Mouse (Mus musculus) CH12.LX (cell line): Measurements from ENCODE around the gene Armc8. TPM values are rescaled to one million over a fixed set of nuclear protein-coding genes. Genes with fewer than 3 reads are reported as not detected.

Experiments
- DNase-seq: peaks from one replicate; pipeline ENCODE4 v3.0.0-alpha.2; 2013; ENCODE audit errors: extremely low read depth
- H3K27ac ChIP-seq: 2 replicates; pipeline ENCODE4 v1.5.1; 2012; ENCODE audit warnings: low read depth, mild to moderate bottlenecking, control low read depth, moderate library complexity; ENCODE audit not compliant: insufficient read depth
- H3K27me3 ChIP-seq: replicated peaks from 2 replicates; pipeline ENCODE3; 2012; ENCODE audit warnings: inconsistent platforms
- H3K36me3 ChIP-seq, 2 experiments: replicated peaks in 1 of 2; 2 replicates each; pipeline versions ENCODE3 to v1.6.1; 2012; ENCODE audit warnings: inconsistent platforms in 1 of 2, low read length in 1 of 2, mild to moderate bottlenecking in 1 of 2, mixed read lengths in 1 of 2, moderate library complexity in 1 of 2; ENCODE audit not compliant: control insufficient read depth in 1 of 2, insufficient read depth in 1 of 2
- H3K4me1 ChIP-seq, 2 experiments: 2 replicates each; pipeline ENCODE4 v1.6.1; 2012; ENCODE audit warnings: inconsistent platforms in 1 of 2, moderate library complexity in 1 of 2; ENCODE audit not compliant: insufficient read depth in 2 of 2, control insufficient read depth in 1 of 2
- H3K4me2 ChIP-seq: 2 replicates; pipeline ENCODE4 v1.6.1; 2012; ENCODE audit warnings: low read depth, mild to moderate bottlenecking, control low read depth; ENCODE audit not compliant: poor library complexity, insufficient read depth, severe bottlenecking
- H3K4me3 ChIP-seq, 3 experiments: fragments of 150-350 bp in 1 of 3; sonication (generic) in 1 of 3; replicated peaks in 1 of 3; 2 replicates each; pipeline versions ENCODE3 to v1.5.1; 2011 to 2012; ENCODE audit warnings: low read depth in 2 of 3, low read length in 2 of 3, mild to moderate bottlenecking in 2 of 3, moderate library complexity in 2 of 3, control low read depth in 1 of 3, improper control_type of control experiment in 1 of 3, inconsistent platforms in 1 of 3, mixed read lengths in 1 of 3; ENCODE audit not compliant: poor library complexity in 1 of 3
- H3K79me2 ChIP-seq: replicated peaks from 2 replicates; pipeline ENCODE4 v1.6.1; 2012; ENCODE audit warnings: mild to moderate bottlenecking, moderate library complexity; ENCODE audit not compliant: control insufficient read depth, poor library complexity, insufficient read depth, severe bottlenecking; ENCODE audit errors: extremely low read depth
- H3K9ac ChIP-seq: 2 replicates; pipeline ENCODE4 v1.6.1; 2012; ENCODE audit warnings: low read depth, mild to moderate bottlenecking, control low read depth, moderate library complexity; ENCODE audit not compliant: insufficient read depth
- H3K9me3 ChIP-seq: replicated peaks from 2 replicates; pipeline ENCODE3; 2012; ENCODE audit warnings: low read length, inconsistent platforms, mixed read lengths
- BHLHE40 ChIP-seq: IDR thresholded peaks from 2 replicates; pipeline ENCODE4 v1.6.1; 2011; ENCODE audit warnings: mild to moderate bottlenecking, low read depth, low read length, improper control_type of control experiment
- CHD1 ChIP-seq: IDR thresholded peaks from 2 replicates; pipeline ENCODE4 v1.6.1; 2012; ENCODE audit warnings: low read depth, low read length, improper control_type of control experiment, inconsistent platforms
- CHD2 ChIP-seq: IDR thresholded peaks from 2 replicates; pipeline ENCODE4 v1.6.1; 2011; ENCODE audit warnings: low read length, improper control_type of control experiment
- CTCF ChIP-seq, 2 experiments: IDR thresholded peaks in 1 of 2; conservative IDR thresholded peaks in 1 of 2; 2 replicates each; pipeline ENCODE4 v1.5.1; 2011 to 2012; ENCODE audit warnings: low read depth in 2 of 2, low read length in 2 of 2, improper control_type of control experiment in 1 of 2, inconsistent platforms in 1 of 2, mild to moderate bottlenecking in 1 of 2, moderate library complexity in 1 of 2
- ELF1 ChIP-seq: IDR thresholded peaks from 2 replicates; pipeline ENCODE4 v1.6.1; 2014; ENCODE audit warnings: low read depth, mild to moderate bottlenecking, inconsistent platforms, low read length, improper control_type of control experiment
- EP300 ChIP-seq: IDR thresholded peaks from 2 replicates; pipeline ENCODE4 v1.6.1; 2011; ENCODE audit warnings: low read length, improper control_type of control experiment
- ETS1 ChIP-seq: conservative IDR thresholded peaks from 2 replicates; pipeline ENCODE4 v1.6.1; 2012; ENCODE audit warnings: low read depth, mild to moderate bottlenecking, inconsistent platforms, low read length, improper control_type of control experiment, moderate library complexity
- IRF4 ChIP-seq: IDR thresholded peaks from 2 replicates; pipeline ENCODE4 v1.6.1; 2014; ENCODE audit warnings: low read depth, mild to moderate bottlenecking, inconsistent platforms, low read length, improper control_type of control experiment
- KAT2A ChIP-seq: IDR thresholded peaks from 2 replicates; pipeline ENCODE4 v1.6.1; 2012; ENCODE audit warnings: low read length, improper control_type of control experiment, inconsistent platforms; ENCODE audit not compliant: insufficient replicate concordance
- MEF2A ChIP-seq: IDR thresholded peaks from 2 replicates; pipeline ENCODE4 v1.6.1; 2014; ENCODE audit warnings: low read depth, mild to moderate bottlenecking, inconsistent platforms, low read length, improper control_type of control experiment, borderline replicate concordance
- MXI1 ChIP-seq: IDR thresholded peaks from 2 replicates; pipeline ENCODE4 v1.6.1; 2011; ENCODE audit warnings: mild to moderate bottlenecking, low read depth, low read length, improper control_type of control experiment
- TBP ChIP-seq: conservative IDR thresholded peaks from 2 replicates; pipeline ENCODE4 v1.6.1; 2011; ENCODE audit warnings: low read depth, low read length, improper control_type of control experiment
- UBTF ChIP-seq: IDR thresholded peaks from 2 replicates; pipeline ENCODE4 v1.6.1; 2012; ENCODE audit warnings: low read depth, mild to moderate bottlenecking, inconsistent platforms, low read length, improper control_type of control experiment, moderate library complexity
- USF2 ChIP-seq: conservative IDR thresholded peaks from 2 replicates; pipeline ENCODE4 v1.6.1; 2011; ENCODE audit warnings: low read depth, low read length, improper control_type of control experiment
- dilution Hi-C: fragments of 300-500 bp; cut with MboI; formaldehyde crosslinking; loops from 2 replicates; pipeline ENCODE4 v1.14.3; 2020; ENCODE audit warnings: low sequenced_read_pairs; ENCODE audit not compliant: extremely low pct_unique_long_range_greater_than_20kb, extremely low pct_ligation_motif_present
- in situ Hi-C: fragments of 300-500 bp; cut with MboI; formaldehyde crosslinking; loops from 3 replicates; pipeline ENCODE4 v1.14.3; 2019; ENCODE audit warnings: low sequenced_read_pairs, low pct_ligation_motif_present, low pct_unique_long_range_greater_than_20kb, mixed read lengths
- polyA plus RNA-seq: library from polyadenylated mRNA; unstranded; fragments of >175 nt; gene quantifications from 2 replicates; pipeline ENCODE4 v1.2.1, GENCODE M21; 2012; ENCODE audit warnings: low read depth; ENCODE audit not compliant: insufficient read length
- total RNA-seq, 2 experiments: library from RNA; depleted of rRNA; stranded (reverse); fragments of 300-350 nt in 1 of 2; fragments of >200 nt in 1 of 2; gene quantifications; 2 replicates each; pipeline ENCODE4 v1.2.3; 2012 to 2014

Armc8 gene
- total and polyA plus RNA-seq, 3 experiments, result 9.3 to 16.9 (median 15.3) TPM

GRCm38 (mm10) chr9:99437031-99437764, 131.5 kb downstream of the Armc8 start, which contains the start of gene Mras:
Gene Mras, minus strand, starts transcription at chr9:99437381.
- Histone ChIP-seq H3K4me1 (peaks cover 0 to 10% of the 10 kb centered on the region in 2 experiments; a peak in 2 of 4 replicates), H3K36me3 (no peaks in the 10 kb centered on the region), H3K9ac (peak within 1 kb of the TSS; percentile 17; the same call in 1 of the 2 replicates), H3K9me3 (no peaks in the 10 kb centered on the region), H3K4me2 (peak within 1 kb of the TSS; percentile 59), H3K4me3 (peak within 1 kb of the TSS in 2 of 3 experiments; percentile 46 to 54), H3K27me3 (peaks cover 36% of the 10 kb centered on the region), H3K79me2 (no peaks in the 10 kb centered on the region), H3K27ac (no peak within 1 kb of the TSS)
- DNase-seq, result no peak
- TF ChIP-seq EP300 (no peak), USF2 (no peak), UBTF (no peak), CHD2 (no peak), CHD1 (no peak), KAT2A (no peak), IRF4 (no peak), ETS1 (no peak), BHLHE40 (no peak), MEF2A (no peak), CTCF (conservative IDR thresholded peaks at IDR 0.05 in 1 of 2, IDR thresholded peaks at IDR 0.05 in 1 of 2; ENCODE audit: low read depth in 2 of 2, low read length in 2 of 2) (no peak), TBP (no peak), MXI1 (no peak), ELF1 (no peak)
- dilution Hi-C loops (no loop called here), in situ Hi-C loops (no loop called here)

DNA sequence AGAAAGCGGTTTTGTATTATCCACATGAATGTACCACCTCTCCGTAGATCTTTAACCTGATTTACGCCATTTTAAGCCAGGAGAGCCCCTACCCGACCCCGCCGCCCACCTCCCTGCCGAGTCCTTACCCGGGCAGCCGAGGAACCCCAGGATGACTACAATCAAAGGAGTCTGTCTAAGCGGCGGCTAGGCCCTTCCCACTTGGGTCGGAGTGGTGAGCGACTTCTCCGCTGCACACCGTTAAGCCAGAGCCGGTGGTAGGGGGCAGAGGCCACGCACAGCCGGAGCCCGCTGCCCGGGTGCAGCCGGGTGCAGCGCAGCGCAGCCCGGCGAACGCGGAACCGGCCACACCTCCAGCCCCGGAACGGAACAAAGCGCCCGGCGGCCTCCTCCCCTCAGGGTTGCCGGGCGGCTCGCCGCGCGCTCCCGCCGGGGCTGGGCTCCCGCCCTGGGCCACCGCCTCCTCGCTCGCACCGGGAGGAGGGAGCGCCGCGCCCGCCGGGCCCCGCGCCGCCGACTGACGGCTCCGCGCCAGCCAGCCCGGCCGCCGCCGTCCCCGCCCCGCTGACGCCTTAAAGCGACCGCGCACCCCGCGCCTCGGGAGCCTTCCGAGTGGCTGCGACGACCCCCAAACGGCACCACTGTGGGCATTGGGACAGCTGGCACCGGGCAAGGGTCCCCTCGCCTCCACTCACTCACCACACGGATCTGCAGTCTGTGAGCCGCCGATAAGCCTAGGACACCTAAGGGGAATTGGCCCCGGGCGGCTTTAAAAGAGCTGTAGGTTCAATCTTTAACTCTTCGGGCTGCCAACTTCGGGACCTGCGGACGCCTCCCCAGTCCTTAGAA, 132.3 kb downstream of the Armc8 start:
- in situ Hi-C loops (no loop called here), dilution Hi-C loops (no loop called here)
- Histone ChIP-seq H3K4me3 (peak overlapping the region in 2 of 3 experiments; percentile 46 to 54), H3K9me3 (no peaks in the 10 kb centered on the region), H3K27me3 (peaks cover 36% of the 10 kb centered on the region), H3K27ac (no peak overlapping the region), H3K4me2 (peak overlapping the region; percentile 59), H3K9ac (peak overlapping the region; percentile 17; the same call in 1 of the 2 replicates), H3K79me2 (no peaks in the 10 kb centered on the region), H3K4me1 (0 out of 4 replicates have a peak, but pooled peaks cover 0 to 3% of the 10 kb centered on the region in 2 experiments), H3K36me3 (no peaks in the 10 kb centered on the region)
- DNase-seq, result no peak
- TF ChIP-seq KAT2A (no peak), UBTF (peak; percentile 96), ELF1 (peak; percentile 35; the same call in 1 of the 2 replicates)
